Mouse (Mus musculus) intestine, embryonic 15.5 days (tissue): ENCODE measurements around the gene Acot5. TPM values are rescaled to one million over a fixed set of nuclear protein-coding genes. Genes with fewer than 3 reads are reported as not detected.
"Not testable (repeated sequence)": the region's sequence is repeated elsewhere in the genome, so short reads cannot be mapped to it uniquely, and the experiment has no call there.

Experiments
- ATAC-seq: fragments of 200-750 bp; cut with Nextera tagmentation; 2 replicates; pipeline ENCODE4 v1.8.0; 2017; ENCODE audit warnings: moderate TSS enrichment, moderate library complexity
- H3K27ac ChIP-seq: fragments of 300-500 bp; sonication (generic); 2 replicates; pipeline ENCODE4 v1.5.1; 2015; ENCODE audit warnings: mild to moderate bottlenecking, inconsistent platforms
- H3K27me3 ChIP-seq: fragments of 300-500 bp; sonication (generic); replicated peaks from 2 replicates; pipeline ENCODE4 v1.6.1; 2015; ENCODE audit warnings: inconsistent platforms
- H3K36me3 ChIP-seq: fragments of 300-500 bp; sonication (generic); 2 replicates; pipeline ENCODE4 v1.6.1; 2015; ENCODE audit warnings: inconsistent platforms
- H3K4me1 ChIP-seq: fragments of 300-500 bp; sonication (generic); replicated peaks from 2 replicates; pipeline ENCODE4 v1.6.1; 2015; ENCODE audit warnings: inconsistent platforms
- H3K4me2 ChIP-seq: fragments of 300-500 bp; sonication (generic); replicated peaks from 2 replicates; pipeline ENCODE4 v1.6.1; 2015; ENCODE audit warnings: mild to moderate bottlenecking, inconsistent platforms
- H3K4me3 ChIP-seq: fragments of 300-500 bp; sonication (generic); replicated peaks from 2 replicates; pipeline ENCODE4 v1.5.1; 2015; ENCODE audit warnings: inconsistent platforms
- H3K9ac ChIP-seq: fragments of 300-500 bp; sonication (generic); 2 replicates; pipeline ENCODE4 v1.6.1; 2015; ENCODE audit warnings: inconsistent platforms
- H3K9me3 ChIP-seq: fragments of 300-500 bp; sonication (generic); 2 replicates; pipeline ENCODE4 v1.6.1; 2016; ENCODE audit warnings: inconsistent platforms
- WGBS: fragments of 180-500 bp; shearing (Covaris S2); methylation state at CpG from one replicate; pipeline ENCODE4 v1.1.7; 2015; 5-methylcytosine and 5-hydroxymethylcytosine counted together
- polyA plus RNA-seq: library from polyadenylated mRNA; unstranded; fragments of >200 nt; fragmentation: Nextera tagmentation; extraction: Ambion mirVana; gene quantifications from 2 replicates; pipeline ENCODE4 v1.2.1, GENCODE M21; 2015

Gene Acot5
- polyA plus RNA-seq, 1 experiment from 2014 or later, result not detected

DNA sequence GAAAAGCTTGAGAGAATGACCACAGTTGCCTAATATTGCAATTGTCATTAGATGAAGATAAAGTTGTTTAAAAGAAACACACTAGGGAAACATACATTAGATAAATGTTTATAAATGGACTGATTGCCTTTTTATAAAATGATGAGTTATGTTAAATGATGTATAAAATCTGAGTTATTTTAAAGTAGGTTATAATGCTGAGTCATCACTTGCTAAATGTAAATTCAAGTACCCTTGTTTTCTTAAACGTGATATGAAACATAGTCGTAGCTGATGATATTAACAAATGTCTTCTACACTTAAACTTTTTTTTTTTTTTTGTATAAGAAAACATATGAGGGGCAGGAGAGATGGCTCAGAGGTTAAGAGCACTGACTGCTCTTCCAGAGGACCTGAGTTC is 5.3 kb upstream of the Acot5 start:
- Histone ChIP-seq H3K4me1 (no peaks in the 10 kb centered on the region), H3K9ac (no peak overlapping the region), H3K9me3 (no peaks in the 10 kb centered on the region), H3K27me3 (peaks cover 11% of the 10 kb centered on the region), H3K4me2 (no peak overlapping the region), H3K36me3 (no peaks in the 10 kb centered on the region), H3K4me3 (no peak overlapping the region), H3K27ac (no peak overlapping the region)
- no peak for ATAC-seq
- WGBS, result 61% methylated on average over 2 of the region's 2 CpGs

DNA sequence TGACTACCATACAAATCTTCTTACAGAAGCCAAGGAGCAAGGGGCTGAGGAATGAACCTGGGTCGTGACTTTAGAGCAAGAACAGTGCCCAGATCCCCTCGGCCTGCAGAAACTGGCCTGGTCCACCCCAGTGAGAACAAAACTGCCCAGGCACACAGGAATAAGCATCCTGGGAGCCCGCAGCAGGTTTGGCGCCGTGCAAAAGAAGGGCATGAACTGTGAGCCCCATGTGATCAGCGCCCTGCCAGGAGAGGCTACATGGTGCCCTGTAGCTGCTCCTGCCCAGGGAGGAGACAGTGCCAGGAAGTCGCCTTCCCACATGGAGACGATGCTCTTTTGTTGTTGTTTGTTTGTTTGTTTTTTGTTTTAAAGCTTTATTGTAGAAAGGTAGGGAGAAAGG is 4.5 kb upstream of the Acot5 start:
- Histone ChIP-seq H3K27ac (no peak overlapping the region), H3K36me3 (no peaks in the 10 kb centered on the region), H3K4me1 (no peaks in the 10 kb centered on the region), H3K27me3 (peaks cover 13% of the 10 kb centered on the region), H3K4me2 (no peak overlapping the region), H3K4me3 (no peak overlapping the region), H3K9ac (no peak overlapping the region), H3K9me3 (no peaks in the 10 kb centered on the region)
- ATAC-seq, result no peak
- WGBS, result 76% methylated on average over 8 of the region's 8 CpGs

DNA sequence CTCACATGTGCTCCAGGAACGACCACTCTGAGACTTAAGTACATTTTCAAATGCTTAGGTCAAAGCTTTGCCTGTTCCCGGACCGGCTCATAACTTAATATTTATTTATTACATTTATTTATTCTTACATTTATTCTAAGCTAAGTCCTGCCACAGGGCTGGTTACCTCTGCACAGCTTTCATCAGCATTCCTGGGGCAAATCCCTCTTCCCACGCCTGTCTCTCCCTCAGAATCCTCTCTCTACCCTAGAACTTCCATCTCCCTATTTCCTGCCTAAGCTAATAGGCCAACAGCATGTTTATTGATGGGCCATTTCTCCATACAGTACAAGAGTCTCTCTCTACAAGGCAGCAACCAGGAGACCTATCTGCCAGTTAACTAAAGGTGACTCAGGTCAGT is 1.4 kb upstream of the Acot5 start:
- Histone ChIP-seq H3K9ac (no peak overlapping the region), H3K9me3 (no peaks in the 10 kb centered on the region), H3K4me2 (no peak overlapping the region), H3K4me1 (no peaks in the 10 kb centered on the region), H3K36me3 (no peaks in the 10 kb centered on the region), H3K27me3 (peaks cover 13% of the 10 kb centered on the region), H3K4me3 (no peak overlapping the region), H3K27ac (no peak overlapping the region)
- WGBS, result 76% methylated on average over 4 of the region's 4 CpGs
- ATAC-seq, result no peak

DNA sequence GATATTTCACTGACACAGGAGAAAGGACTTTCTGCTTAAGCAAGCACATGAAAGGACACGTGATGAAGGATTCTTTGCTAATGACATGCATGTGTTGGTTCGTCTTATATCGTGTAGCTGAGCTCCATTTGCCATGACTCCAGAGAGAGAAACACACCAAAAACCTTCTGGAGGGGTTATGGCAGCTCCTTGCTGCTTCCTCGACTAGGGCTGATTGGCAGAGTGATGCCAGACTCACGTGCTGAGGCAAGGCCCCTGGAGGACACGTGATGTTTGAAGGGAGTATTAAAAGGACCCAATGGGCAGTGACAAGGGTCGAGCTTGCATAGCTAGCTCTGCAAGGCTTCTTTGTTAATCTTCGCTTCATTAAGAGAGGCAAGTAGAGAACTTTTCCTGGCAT is 829 bp upstream of the Acot5 start:
- Histone ChIP-seq H3K9me3 (no peaks in the 10 kb centered on the region), H3K9ac (no peak overlapping the region), H3K27me3 (peaks cover 13% of the 10 kb centered on the region), H3K36me3 (no peaks in the 10 kb centered on the region), H3K4me1 (no peaks in the 10 kb centered on the region), H3K4me2 (no peak overlapping the region), H3K4me3 (no peak overlapping the region), H3K27ac (no peak overlapping the region)
- ATAC-seq, result no peak
- WGBS, result 75% methylated on average over 8 of the region's 8 CpGs

DNA sequence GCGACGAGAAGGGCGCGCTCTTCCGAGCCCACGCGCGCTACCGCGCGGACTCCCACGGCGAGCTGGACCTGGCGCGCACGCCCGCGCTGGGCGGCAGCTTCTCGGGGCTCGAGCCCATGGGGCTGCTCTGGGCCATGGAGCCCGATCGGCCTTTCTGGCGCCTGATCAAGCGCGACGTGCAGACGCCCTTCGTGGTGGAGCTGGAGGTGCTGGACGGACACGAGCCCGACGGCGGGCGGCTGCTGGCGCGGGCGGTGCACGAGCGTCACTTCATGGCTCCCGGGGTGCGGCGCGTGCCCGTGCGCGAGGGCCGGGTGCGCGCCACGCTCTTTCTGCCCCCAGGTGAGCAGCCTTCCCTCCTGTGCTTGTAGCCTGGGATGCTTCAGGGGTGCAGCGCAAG is 457 bp downstream of the Acot5 start:
- Histone ChIP-seq H3K4me3 (peak overlapping the region; percentile 41), H3K4me2 (peak overlapping the region; percentile 79), H3K27me3 (peaks cover 13% of the 10 kb centered on the region)
- not testable (repeated sequence) for H3K4me1 ChIP-seq, H3K36me3 ChIP-seq, H3K9ac ChIP-seq, H3K27ac ChIP-seq, H3K9me3 ChIP-seq
- 0 out of 2 replicates have a peak, but pooled peaks have one; percentile 23 for ATAC-seq
- WGBS, result under 1% methylated on average over 44 of the region's 52 CpGs

DNA sequence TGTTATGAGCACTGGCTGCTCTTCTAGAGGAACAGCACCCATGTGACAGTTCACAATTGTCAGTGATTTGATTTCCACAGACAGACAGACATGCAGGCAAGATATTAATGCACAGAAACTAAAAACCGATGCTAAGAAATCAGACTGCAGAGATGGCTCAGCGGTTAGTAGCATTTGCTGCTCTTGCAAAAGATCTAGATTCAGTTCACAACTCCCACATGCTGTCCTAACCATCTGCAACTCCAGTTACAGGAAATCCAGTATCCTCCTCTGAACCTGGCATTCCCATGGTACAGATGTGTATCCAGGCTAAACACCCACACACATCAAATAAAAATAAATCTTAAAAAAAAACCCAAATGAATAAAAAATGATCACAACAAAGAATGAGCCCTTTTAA is 2.6 kb downstream of the Acot5 start:
- peaks cover 13% of the 10 kb centered on the region for H3K27me3 ChIP-seq
- no peaks in the 10 kb centered on the region for H3K36me3 ChIP-seq
- H3K4me2 ChIP-seq, result no peak overlapping the region
- 90% methylated on average over 2 of the region's 2 CpGs for WGBS
- no peaks in the 10 kb centered on the region for H3K9me3 ChIP-seq
- ATAC-seq, result no peak
- H3K9ac ChIP-seq, result no peak overlapping the region
- H3K4me1 ChIP-seq, result no peaks in the 10 kb centered on the region
- no peak overlapping the region for H3K27ac ChIP-seq
- no peak overlapping the region for H3K4me3 ChIP-seq

DNA sequence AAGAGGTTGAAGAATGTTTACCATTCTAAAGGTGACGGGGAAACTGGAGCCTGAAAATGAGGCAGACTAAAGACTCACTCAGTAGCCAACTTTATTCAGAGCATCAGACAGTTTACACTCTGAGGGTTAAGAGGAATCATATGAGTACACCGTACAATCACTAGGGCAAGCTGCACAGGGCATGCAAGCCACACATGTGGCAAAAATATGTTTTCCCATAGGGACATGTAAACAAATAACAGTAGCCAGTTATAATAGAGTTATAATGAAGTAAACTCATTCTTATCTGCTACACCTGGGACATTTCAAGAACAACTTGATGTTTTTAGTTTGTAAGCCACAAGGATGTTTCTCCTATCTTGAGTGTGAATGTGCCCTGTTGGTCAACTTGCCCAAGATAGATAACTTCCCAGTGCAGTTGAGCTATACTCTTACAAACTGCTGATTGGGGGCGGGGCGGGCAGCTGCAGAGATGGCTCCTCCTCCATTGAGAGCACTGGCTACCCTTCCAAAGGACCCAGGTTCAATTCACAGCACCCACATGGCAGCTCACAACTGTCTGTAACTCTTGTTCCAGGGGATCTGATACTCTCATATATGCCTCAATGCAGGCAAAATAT is 8.4 kb downstream of the Acot5 start:
- H3K27me3 ChIP-seq, result no peaks in the 10 kb centered on the region
- H3K36me3 ChIP-seq, result no peaks in the 10 kb centered on the region
- no peak overlapping the region for H3K9ac ChIP-seq
- WGBS, result 77% methylated on average over 4 of the region's 4 CpGs
- no peak overlapping the region for H3K4me3 ChIP-seq
- H3K4me2 ChIP-seq, result no peak overlapping the region
- no peak for ATAC-seq
- H3K4me1 ChIP-seq, result no peaks in the 10 kb centered on the region
- H3K9me3 ChIP-seq, result no peaks in the 10 kb centered on the region
- H3K27ac ChIP-seq, result no peak overlapping the region

DNA sequence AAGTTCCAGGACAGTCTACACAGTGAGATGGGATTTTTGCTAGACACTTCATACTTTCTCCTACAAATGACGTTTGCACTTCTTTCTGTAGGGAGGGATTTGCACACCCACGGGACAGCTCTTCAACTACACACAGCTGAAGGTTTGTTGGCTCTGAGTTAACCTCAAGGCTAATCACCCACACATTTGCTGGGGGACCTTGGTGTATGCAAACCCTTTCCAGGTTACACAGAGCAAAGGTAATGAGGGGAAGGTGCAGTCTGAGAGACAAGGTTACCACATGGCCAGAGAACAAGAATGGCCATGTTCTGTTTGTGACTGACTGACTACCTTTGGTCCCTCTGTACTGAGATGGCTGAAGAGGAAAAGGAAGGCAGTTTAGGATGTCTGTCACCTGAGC is 14.7 kb downstream of the Acot5 start:
- no peak overlapping the region for H3K9ac ChIP-seq
- H3K36me3 ChIP-seq, result no peaks in the 10 kb centered on the region
- 68% methylated on average over 2 of the region's 2 CpGs for WGBS
- H3K27ac ChIP-seq, result peak overlapping the region; percentile 29
- ATAC-seq, result no peak
- no peaks in the 10 kb centered on the region for H3K4me1 ChIP-seq
- H3K9me3 ChIP-seq, result no peaks in the 10 kb centered on the region
- H3K27me3 ChIP-seq, result no peaks in the 10 kb centered on the region
- H3K4me3 ChIP-seq, result no peak overlapping the region
- H3K4me2 ChIP-seq, result no peak overlapping the region

DNA sequence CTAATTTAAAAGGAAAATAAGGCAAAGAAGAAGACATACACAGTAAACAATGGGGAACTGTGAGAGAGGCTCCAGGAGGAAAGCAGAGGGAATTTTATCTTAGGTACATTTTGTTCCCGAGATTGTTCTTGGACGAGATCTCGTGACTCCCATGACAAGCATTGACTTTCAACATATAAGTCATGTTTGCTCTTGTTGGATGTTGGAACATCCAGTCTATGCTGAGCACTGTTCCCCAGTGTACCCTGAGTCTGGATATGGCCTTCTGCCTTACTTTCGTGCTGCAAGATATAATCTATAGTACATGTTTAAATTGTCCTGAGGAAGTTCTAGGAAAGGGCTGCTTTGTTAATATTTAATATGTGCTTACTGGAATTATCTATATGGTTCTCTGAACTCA is 15.5 kb downstream of the Acot5 start:
- ATAC-seq, result peak; percentile 88
- H3K27ac ChIP-seq, result peak overlapping the region; percentile 29; the same call in 1 of the 2 replicates
- H3K4me2 ChIP-seq, result no peak overlapping the region
- no peaks in the 10 kb centered on the region for H3K36me3 ChIP-seq
- 0 out of 2 replicates have a peak, but pooled peaks cover 3% of the 10 kb centered on the region for H3K9me3 ChIP-seq
- 64% methylated on average over 4 of the region's 4 CpGs for WGBS
- no peak overlapping the region for H3K9ac ChIP-seq
- H3K4me1 ChIP-seq, result no peaks in the 10 kb centered on the region
- no peak overlapping the region for H3K4me3 ChIP-seq
- no peaks in the 10 kb centered on the region for H3K27me3 ChIP-seq

DNA sequence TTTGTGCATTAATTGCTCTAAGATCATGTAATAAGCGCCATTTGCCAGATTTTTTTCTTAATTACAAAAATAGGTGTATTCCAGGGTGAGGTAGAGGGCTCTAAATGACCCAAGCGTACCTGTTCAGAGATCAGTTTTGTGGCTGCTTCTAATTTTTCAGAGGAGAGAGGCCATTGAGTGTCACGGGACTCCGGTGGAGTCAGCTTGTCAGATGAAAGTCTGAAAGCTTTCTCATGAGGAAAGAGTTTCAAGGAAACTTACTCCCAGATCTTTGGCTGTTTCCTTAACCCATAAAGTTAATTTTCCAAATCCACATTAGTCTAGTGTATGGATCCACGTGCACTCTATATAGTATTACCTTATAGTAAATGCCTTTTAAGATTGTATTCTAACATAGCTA is 25.5 kb downstream of the Acot5 start:
- not testable (repeated sequence) for ATAC-seq, H3K9ac ChIP-seq, H3K4me2 ChIP-seq, H3K4me1 ChIP-seq, H3K36me3 ChIP-seq, H3K27ac ChIP-seq, H3K9me3 ChIP-seq, H3K4me3 ChIP-seq, H3K27me3 ChIP-seq
- 91% methylated on average over 5 of the region's 5 CpGs for WGBS

DNA sequence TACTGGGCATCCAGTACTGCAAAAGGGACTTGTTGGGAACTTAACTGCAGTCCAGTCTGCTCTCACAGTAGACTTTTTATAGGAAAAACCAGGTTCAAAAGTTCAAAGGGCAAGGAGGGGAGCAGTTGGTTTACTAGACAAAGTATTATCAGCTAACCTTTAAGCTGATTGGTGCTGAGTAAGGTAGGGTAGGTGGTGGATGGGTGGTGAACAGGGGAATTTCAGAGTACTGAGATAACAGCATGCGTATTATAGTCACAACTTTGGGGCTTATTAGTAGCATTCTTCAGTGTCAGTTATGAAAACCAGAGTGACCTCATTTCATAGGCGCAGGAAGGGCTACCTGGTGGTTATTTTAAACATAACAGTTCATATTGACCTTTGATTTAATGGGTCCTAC is 30.5 kb downstream of the Acot5 start:
- WGBS, result 86% methylated on average over 2 of the region's 2 CpGs
- H3K9ac ChIP-seq, result no peak overlapping the region
- peak; percentile 71; the same call in 1 of the 2 replicates for ATAC-seq
- no peaks in the 10 kb centered on the region for H3K9me3 ChIP-seq
- H3K36me3 ChIP-seq, result no peaks in the 10 kb centered on the region
- H3K4me1 ChIP-seq, result no peaks in the 10 kb centered on the region
- no peak overlapping the region for H3K4me2 ChIP-seq
- no peaks in the 10 kb centered on the region for H3K27me3 ChIP-seq
- no peak overlapping the region for H3K27ac ChIP-seq
- no peak overlapping the region for H3K4me3 ChIP-seq

DNA sequence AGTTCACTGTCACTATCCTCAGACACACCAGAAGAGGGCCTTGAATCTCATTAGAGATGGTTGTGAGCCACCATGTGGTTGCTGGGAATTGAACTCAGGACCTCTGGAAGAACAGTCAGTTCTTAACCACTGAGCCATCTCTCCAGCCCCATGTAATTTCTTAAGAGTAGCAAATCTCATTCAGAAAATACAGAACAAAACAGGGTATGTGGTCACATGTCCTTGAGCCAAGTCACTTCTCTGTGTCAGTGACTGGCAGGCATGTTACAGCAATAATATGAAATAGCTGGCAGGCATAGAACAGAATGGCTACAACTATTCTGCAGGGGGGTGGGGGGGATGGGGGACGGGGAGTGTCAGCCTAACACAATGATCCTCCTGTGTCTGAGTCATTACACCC is 30.9 kb downstream of the Acot5 start:
- no peak for ATAC-seq
- Histone ChIP-seq H3K4me3 (no peak overlapping the region; the same call in 1 of the 2 replicates), H3K4me2 (peak overlapping the region; percentile 88), H3K9me3 (no peaks in the 10 kb centered on the region), H3K27me3 (no peaks in the 10 kb centered on the region), H3K9ac (no peak overlapping the region), H3K4me1 (no peaks in the 10 kb centered on the region), H3K27ac (no peak overlapping the region), H3K36me3 (no peaks in the 10 kb centered on the region)
- WGBS, result 62% methylated on average over 1 of the region's 1 CpGs

DNA sequence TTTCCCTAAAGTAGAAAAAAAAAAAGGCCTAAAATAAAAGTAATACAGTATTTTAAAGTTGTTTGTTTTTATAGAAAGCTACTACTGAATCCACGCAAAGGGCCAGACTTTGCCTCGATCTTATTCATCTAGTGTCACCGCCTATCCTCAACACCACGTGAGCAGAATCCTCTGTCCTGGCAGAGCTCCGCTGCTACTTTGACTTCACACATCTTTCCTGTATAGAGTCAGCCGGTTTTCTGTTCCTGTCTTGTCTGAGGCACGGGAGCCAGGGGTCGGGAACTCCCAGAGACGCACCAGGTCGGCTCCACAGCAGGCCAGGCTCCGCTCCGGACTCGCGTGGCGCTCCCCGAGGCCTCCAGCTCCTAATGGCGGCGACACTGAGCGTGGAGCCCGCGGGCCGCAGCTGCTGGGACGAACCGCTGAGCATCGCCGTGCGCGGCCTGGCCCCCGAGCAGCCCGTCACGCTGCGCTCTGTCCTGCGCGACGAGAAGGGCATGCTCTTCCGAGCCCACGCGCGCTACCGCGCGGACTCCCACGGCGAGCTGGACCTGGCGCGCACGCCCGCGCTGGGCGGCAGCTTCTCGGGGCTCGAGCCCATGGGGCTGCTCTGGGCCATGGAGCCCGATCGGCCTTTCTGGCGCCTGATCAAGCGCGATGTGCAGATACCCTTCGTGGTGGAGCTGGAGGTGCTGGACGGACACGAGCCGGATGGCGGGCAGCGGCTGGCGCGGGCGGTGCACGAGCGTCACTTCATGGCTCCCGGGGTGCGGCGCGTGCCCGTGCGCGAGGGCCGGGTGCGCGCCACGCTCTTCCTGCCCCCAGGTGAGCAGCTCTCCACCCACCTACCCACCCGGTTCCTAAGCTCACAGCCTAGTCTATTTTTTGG is 31.7 kb downstream of the Acot5 start, which contains the start of gene Acot6:
Acot6 (plus strand) TSS at position 51 of the 889 bp plus-strand sequence.
- not testable (repeated sequence) for H3K4me1 ChIP-seq, H3K36me3 ChIP-seq, H3K27me3 ChIP-seq, H3K9me3 ChIP-seq
- WGBS, result under 1% methylated on average over 79 of the region's 80 CpGs
- Histone ChIP-seq H3K9ac (peak within 1 kb of the TSS; percentile 66), H3K4me2 (peak within 1 kb of the TSS; percentile 88), H3K4me3 (peak within 1 kb of the TSS; percentile 59), H3K27ac (peak within 1 kb of the TSS; percentile 60; the same call in 1 of the 2 replicates)
- ATAC-seq, result peak; percentile 84
